8 mouse cellular contexts compared by ENCODE assay signal in the genomic region with DNA sequence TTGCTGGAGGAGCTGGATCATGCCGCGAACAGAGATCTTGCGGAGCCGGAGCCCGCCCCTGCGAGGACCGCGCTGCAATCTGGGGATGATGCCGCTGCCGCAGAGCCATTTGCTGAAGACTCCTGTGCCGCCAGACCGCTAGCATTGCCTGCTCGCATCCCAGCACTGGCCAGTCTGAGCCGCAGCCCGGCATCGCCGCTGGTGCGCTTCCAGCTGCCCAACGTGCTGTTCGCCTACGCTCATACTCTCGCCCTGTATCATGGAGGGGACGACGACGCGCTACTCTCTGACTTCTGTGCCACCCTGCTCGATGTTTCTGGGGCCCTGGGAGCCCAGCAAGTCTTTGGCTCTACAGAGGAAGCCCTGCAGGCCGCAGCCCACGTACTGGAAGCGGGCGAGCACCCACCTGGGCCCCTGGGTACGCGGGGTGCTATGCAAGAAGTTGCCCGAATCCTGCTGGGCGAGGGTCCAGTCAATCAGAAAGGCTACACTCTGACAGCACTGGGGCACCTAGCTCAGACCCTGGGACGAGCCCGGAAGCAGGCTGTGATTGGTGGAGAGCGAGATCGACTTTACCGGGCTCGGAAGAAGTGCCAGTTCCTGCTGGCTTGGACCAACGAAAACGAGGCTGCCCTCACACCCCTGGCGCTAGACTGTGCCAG. TPM values are rescaled to one million over a fixed set of nuclear protein-coding genes. Genes with fewer than 3 reads are reported as not detected.
DNase-seq lines count a peak whose midpoint lies in the region; ATAC-seq and TF ChIP-seq lines count a peak whose summit lies in the region.

No protein-coding gene starts in this region.

- no peaks in the 10 kb centered on the region for H3K27me3 ChIP-seq in cerebellum, adult 2 months (ENCODE audit: control insufficient read depth, insufficient read depth, low read length)
- H3K27me3 ChIP-seq in embryonic facial prominence, embryonic 10.5 days (replicated peaks; ENCODE audit: low read depth, poor library complexity, severe bottlenecking): no peaks in the 10 kb centered on the region
- no peaks in the 10 kb centered on the region for H3K27me3 ChIP-seq in hindbrain, embryonic 14.5 days (ENCODE audit: control insufficient read depth, insufficient read depth, low read length)
- H3K27me3 ChIP-seq in limb, embryonic 15.5 days: no peaks in the 10 kb centered on the region
- no peaks in the 10 kb centered on the region for H3K27me3 ChIP-seq in midbrain, embryonic 14.5 days (ENCODE audit: control insufficient read depth, insufficient read depth, low read length)
- H3K27me3 ChIP-seq in stomach, embryonic 14.5 days (ENCODE audit: control insufficient read depth, insufficient read depth, low read length): no peaks in the 10 kb centered on the region

- in situ Hi-C loops in ES-E14 (cut with MboI; ENCODE audit: low sequenced_read_pairs in 2 of 2, unreplicated experiment in 2 of 2): no loop called here

- H3K4me2 ChIP-seq in hindbrain, embryonic 14.5 days (replicated peaks): peak overlapping the region; percentile 100
- H3K4me2 ChIP-seq in limb, embryonic 15.5 days: peak overlapping the region; percentile 94
- H3K4me2 ChIP-seq in midbrain, embryonic 14.5 days (ENCODE audit: low read length): peak overlapping the region; percentile 100
- peak overlapping the region; percentile 99 for H3K4me2 ChIP-seq in stomach, embryonic 14.5 days (replicated peaks; ENCODE audit: low read depth, low read length)

- H3K9me3 ChIP-seq in ES-E14 (ENCODE audit: control insufficient read depth, insufficient read depth, low read depth, low read length): no peaks in the 10 kb centered on the region
- H3K9me3 ChIP-seq in embryonic facial prominence, embryonic 10.5 days: no peaks in the 10 kb centered on the region
- no peaks in the 10 kb centered on the region for H3K9me3 ChIP-seq in hindbrain, embryonic 14.5 days (ENCODE audit: control insufficient read depth, low read length)
- no peaks in the 10 kb centered on the region for H3K9me3 ChIP-seq in limb, embryonic 15.5 days
- H3K9me3 ChIP-seq in midbrain, embryonic 14.5 days (ENCODE audit: control insufficient read depth, low read length): no peaks in the 10 kb centered on the region
- no peaks in the 10 kb centered on the region for H3K9me3 ChIP-seq in stomach, embryonic 14.5 days (ENCODE audit: control insufficient read depth, low read depth, low read length)

- WGBS in cerebellum, adult 2 months: under 1% methylated on average over 44 of the region's 44 CpGs
- WGBS in embryonic facial prominence, embryonic 10.5 days: 3% methylated on average over 44 of the region's 44 CpGs
- 1% methylated on average over 44 of the region's 44 CpGs for WGBS in hindbrain, embryonic 14.5 days
- WGBS in limb, embryonic 15.5 days: 2% methylated on average over 44 of the region's 44 CpGs
- 1% methylated on average over 44 of the region's 44 CpGs for WGBS in midbrain, embryonic 14.5 days
- 1% methylated on average over 44 of the region's 44 CpGs for WGBS in stomach, embryonic 14.5 days

- H3K36me3 ChIP-seq in ES-E14 (ENCODE audit: control insufficient read depth, insufficient read depth, low read length, poor library complexity, severe bottlenecking): peaks cover 17% of the 10 kb centered on the region
- peaks cover 38% of the 10 kb centered on the region for H3K36me3 ChIP-seq in embryonic facial prominence, embryonic 10.5 days (replicated peaks)
- H3K36me3 ChIP-seq in hindbrain, embryonic 14.5 days (replicated peaks; ENCODE audit: control insufficient read depth, insufficient read depth): peaks cover 15% of the 10 kb centered on the region
- peaks cover 10% of the 10 kb centered on the region for H3K36me3 ChIP-seq in limb, embryonic 15.5 days
- peaks cover 7% of the 10 kb centered on the region for H3K36me3 ChIP-seq in midbrain, embryonic 14.5 days (ENCODE audit: control insufficient read depth, insufficient read depth, low read length)
- H3K36me3 ChIP-seq in stomach, embryonic 14.5 days (ENCODE audit: control insufficient read depth, insufficient read depth, low read length): peaks cover 13% of the 10 kb centered on the region

- TF ChIP-seq POLR2A in cerebellum, adult 2 months (IDR thresholded peaks at IDR 0.05; ENCODE audit: borderline replicate concordance, insufficient read depth, low read length): no peak

- no peak for TF ChIP-seq CTCF in cerebellum, adult 2 months (IDR thresholded peaks at IDR 0.05; ENCODE audit: borderline replicate concordance, insufficient read depth, low read depth, low read length)

- no peak for ATAC-seq in hindbrain, embryonic 14.5 days (ENCODE audit: low FRiP score)
- no peak for ATAC-seq in limb, embryonic 15.5 days (ENCODE audit: insufficient number of reproducible peaks, low FRiP score, low TSS enrichment, low read depth)
- ATAC-seq in midbrain, embryonic 14.5 days (ENCODE audit: low FRiP score, low TSS enrichment): no peak
- ATAC-seq in stomach, embryonic 14.5 days (ENCODE audit: insufficient number of reproducible peaks, insufficient read depth, low FRiP score, low read depth): no peak

- peak overlapping the region; percentile 94 for H3K9ac ChIP-seq in ES-E14 (ENCODE audit: insufficient read depth, low read depth, low read length, poor library complexity, severe bottlenecking)
- peak overlapping the region; percentile 94 for H3K9ac ChIP-seq in hindbrain, embryonic 14.5 days
- peak overlapping the region; percentile 86 for H3K9ac ChIP-seq in limb, embryonic 15.5 days
- peak overlapping the region; percentile 91 for H3K9ac ChIP-seq in midbrain, embryonic 14.5 days (replicated peaks; ENCODE audit: low read length)
- H3K9ac ChIP-seq in stomach, embryonic 14.5 days (replicated peaks; ENCODE audit: low read depth, low read length): peak overlapping the region; percentile 95

- DNase-seq in cerebellum, adult 2 months: peak; percentile 38 to 45
- DNase-seq in cerebellum, adult 9-11 months: no peak
- no peak for DNase-seq in ES-E14 (ENCODE audit: low read depth, low spot score)
- peak; percentile 56 for DNase-seq in embryonic facial prominence, embryonic 10.5 days (ENCODE audit: low spot score)
- DNase-seq in hindbrain, embryonic 14.5 days (ENCODE audit: low spot score): no peak
- DNase-seq in midbrain, embryonic 14.5 days: peak; percentile 47

- peak overlapping the region; percentile 67 for H3K27ac ChIP-seq in cerebellum, adult 2 months (ENCODE audit: insufficient read depth, low read length)
- peak overlapping the region; percentile 77 for H3K27ac ChIP-seq in ES-E14 (ENCODE audit: insufficient read depth, low read depth, low read length, poor library complexity, severe bottlenecking)
- peak overlapping the region; percentile 94 for H3K27ac ChIP-seq in embryonic facial prominence, embryonic 10.5 days (replicated peaks)
- peak overlapping the region; percentile 92 for H3K27ac ChIP-seq in hindbrain, embryonic 14.5 days
- H3K27ac ChIP-seq in limb, embryonic 15.5 days: peak overlapping the region; percentile 94
- H3K27ac ChIP-seq in midbrain, embryonic 14.5 days (replicated peaks; ENCODE audit: low read depth, low read length): peak overlapping the region; percentile 89
- H3K27ac ChIP-seq in stomach, embryonic 14.5 days (ENCODE audit: low read length): peak overlapping the region; percentile 96

- H3K4me3 ChIP-seq in cerebellum, adult 2 months (replicated peaks; ENCODE audit: insufficient read depth, low read depth, low read length): peak overlapping the region; percentile 75
- peak overlapping the region; percentile 52 to 82 for H3K4me3 ChIP-seq in ES-E14 (ENCODE audit: insufficient read depth in 1 of 2, low read depth in 1 of 2, low read length in 2 of 2, poor library complexity in 1 of 2, severe bottlenecking in 1 of 2)
- H3K4me3 ChIP-seq in embryonic facial prominence, embryonic 10.5 days: peak overlapping the region; percentile 94
- peak overlapping the region; percentile 90 for H3K4me3 ChIP-seq in hindbrain, embryonic 14.5 days (replicated peaks; ENCODE audit: low read length)
- H3K4me3 ChIP-seq in limb, embryonic 15.5 days: peak overlapping the region; percentile 85
- peak overlapping the region; percentile 77 for H3K4me3 ChIP-seq in midbrain, embryonic 14.5 days (replicated peaks; ENCODE audit: low read depth, low read length)
- H3K4me3 ChIP-seq in stomach, embryonic 14.5 days (ENCODE audit: low read depth, low read length): peak overlapping the region; percentile 79

- H3K4me1 ChIP-seq in cerebellum, adult 2 months (ENCODE audit: control insufficient read depth, insufficient read depth, low read length): peaks cover 25% of the 10 kb centered on the region
- H3K4me1 ChIP-seq in ES-E14 (ENCODE audit: control insufficient read depth in 2 of 2, insufficient read depth in 2 of 2, low read length in 2 of 2, poor library complexity in 1 of 2): peaks cover 0 to 8% of the 10 kb centered on the region in 2 experiments; a peak in 2 of 4 replicates
- H3K4me1 ChIP-seq in embryonic facial prominence, embryonic 10.5 days: peaks cover 45% of the 10 kb centered on the region
- peaks cover 39% of the 10 kb centered on the region for H3K4me1 ChIP-seq in hindbrain, embryonic 14.5 days (replicated peaks; ENCODE audit: control insufficient read depth, insufficient read depth, low read length)
- H3K4me1 ChIP-seq in limb, embryonic 15.5 days: peaks cover 35% of the 10 kb centered on the region
- H3K4me1 ChIP-seq in midbrain, embryonic 14.5 days (ENCODE audit: control insufficient read depth, insufficient read depth, low read length): peaks cover 31% of the 10 kb centered on the region
- H3K4me1 ChIP-seq in stomach, embryonic 14.5 days (ENCODE audit: control insufficient read depth, insufficient read depth, low read length): peaks cover 22% of the 10 kb centered on the region

RNA-seq across cellular contexts. Expression of a gene that starts 0.8 kb away (rescaled TPM):
- polyA plus RNA-seq in cerebellum, adult 2 months (2012; rRNA removed): 50.8 and 51.5 TPM in 2 replicates
- 18.2 and 23.2 TPM in 2 replicates for total RNA-seq in ES-E14 (2012; rRNA removed)
- 33.8 and 35.6 TPM in 2 replicates for polyA plus RNA-seq in embryonic facial prominence, embryonic 10.5 days (2016; fragmentation: Nextera tagmentation; extraction: Ambion mirVana)
- 35.3 and 36.3 TPM in 2 replicates for polyA plus RNA-seq in hindbrain, embryonic 14.5 days (2014; fragmentation: Nextera tagmentation; extraction: Ambion mirVana)
- polyA plus RNA-seq in limb, embryonic 15.5 days (2015; fragmentation: Nextera tagmentation; extraction: Ambion mirVana): 33.0 and 33.6 TPM in 2 replicates
- polyA plus RNA-seq in midbrain, embryonic 14.5 days (2014; fragmentation: Nextera tagmentation; extraction: Ambion mirVana): 32.4 and 37.9 TPM in 2 replicates
- polyA plus RNA-seq in stomach, embryonic 14.5 days (2014; fragmentation: Nextera tagmentation; extraction: Ambion mirVana): 27.6 and 30.8 TPM in 2 replicates

RNA-seq across cellular contexts. Expression of a gene that starts 4.1 kb away (rescaled TPM):
- 792 and 828 TPM in 2 replicates for polyA plus RNA-seq in cerebellum, adult 2 months (2012; rRNA removed)
- 1,469 and 1,510 TPM in 2 replicates for total RNA-seq in ES-E14 (2012; rRNA removed)
- polyA plus RNA-seq in embryonic facial prominence, embryonic 10.5 days (2016; fragmentation: Nextera tagmentation; extraction: Ambion mirVana): 831 and 861 TPM in 2 replicates
- 537 and 672 TPM in 2 replicates for polyA plus RNA-seq in hindbrain, embryonic 14.5 days (2014; fragmentation: Nextera tagmentation; extraction: Ambion mirVana)
- 723 and 835 TPM in 2 replicates for polyA plus RNA-seq in limb, embryonic 15.5 days (2015; fragmentation: Nextera tagmentation; extraction: Ambion mirVana)
- 602 and 698 TPM in 2 replicates for polyA plus RNA-seq in midbrain, embryonic 14.5 days (2014; fragmentation: Nextera tagmentation; extraction: Ambion mirVana)
- polyA plus RNA-seq in stomach, embryonic 14.5 days (2014; fragmentation: Nextera tagmentation; extraction: Ambion mirVana): 902 and 945 TPM in 2 replicates

RNA-seq across cellular contexts. Expression of a gene that starts 4.2 kb away (rescaled TPM):
- 48.7 and 51.5 TPM in 2 replicates for polyA plus RNA-seq in cerebellum, adult 2 months (2012; rRNA removed)
- 55.9 and 62.7 TPM in 2 replicates for total RNA-seq in ES-E14 (2012; rRNA removed)
- 82.5 and 84.6 TPM in 2 replicates for polyA plus RNA-seq in embryonic facial prominence, embryonic 10.5 days (2016; fragmentation: Nextera tagmentation; extraction: Ambion mirVana)
- polyA plus RNA-seq in hindbrain, embryonic 14.5 days (2014; fragmentation: Nextera tagmentation; extraction: Ambion mirVana): 64.2 and 64.5 TPM in 2 replicates
- polyA plus RNA-seq in limb, embryonic 15.5 days (2015; fragmentation: Nextera tagmentation; extraction: Ambion mirVana): 66.8 and 67.5 TPM in 2 replicates
- polyA plus RNA-seq in midbrain, embryonic 14.5 days (2014; fragmentation: Nextera tagmentation; extraction: Ambion mirVana): 72.9 and 73.0 TPM in 2 replicates
- polyA plus RNA-seq in stomach, embryonic 14.5 days (2014; fragmentation: Nextera tagmentation; extraction: Ambion mirVana): 75.5 and 77.4 TPM in 2 replicates

RNA-seq across cellular contexts. Expression of a gene that starts 6.4 kb away (rescaled TPM):
- 50.8 and 51.6 TPM in 2 replicates for polyA plus RNA-seq in cerebellum, adult 2 months (2012; rRNA removed)
- total RNA-seq in ES-E14 (2012; rRNA removed): 14.0 and 23.2 TPM in 2 replicates
- polyA plus RNA-seq in embryonic facial prominence, embryonic 10.5 days (2016; fragmentation: Nextera tagmentation; extraction: Ambion mirVana): 30.3 and 31.4 TPM in 2 replicates
- polyA plus RNA-seq in hindbrain, embryonic 14.5 days (2014; fragmentation: Nextera tagmentation; extraction: Ambion mirVana): 58.9 and 59.8 TPM in 2 replicates
- 19.0 and 28.8 TPM in 2 replicates for polyA plus RNA-seq in limb, embryonic 15.5 days (2015; fragmentation: Nextera tagmentation; extraction: Ambion mirVana)
- 43.7 and 57.6 TPM in 2 replicates for polyA plus RNA-seq in midbrain, embryonic 14.5 days (2014; fragmentation: Nextera tagmentation; extraction: Ambion mirVana)
- 24.8 and 24.9 TPM in 2 replicates for polyA plus RNA-seq in stomach, embryonic 14.5 days (2014; fragmentation: Nextera tagmentation; extraction: Ambion mirVana)

RNA-seq across cellular contexts. Expression of a gene that starts 15.3 kb away (rescaled TPM):
- 95.6 and 108 TPM in 2 replicates for polyA plus RNA-seq in cerebellum, adult 2 months (2012; rRNA removed)
- 36.9 and 45.3 TPM in 2 replicates for total RNA-seq in ES-E14 (2012; rRNA removed)
- 70.5 and 71.9 TPM in 2 replicates for polyA plus RNA-seq in embryonic facial prominence, embryonic 10.5 days (2016; fragmentation: Nextera tagmentation; extraction: Ambion mirVana)
- 71.7 and 74.2 TPM in 2 replicates for polyA plus RNA-seq in hindbrain, embryonic 14.5 days (2014; fragmentation: Nextera tagmentation; extraction: Ambion mirVana)
- polyA plus RNA-seq in limb, embryonic 15.5 days (2015; fragmentation: Nextera tagmentation; extraction: Ambion mirVana): 64.4 and 72.6 TPM in 2 replicates
- 86.1 and 86.7 TPM in 2 replicates for polyA plus RNA-seq in midbrain, embryonic 14.5 days (2014; fragmentation: Nextera tagmentation; extraction: Ambion mirVana)
- 60.1 and 66.7 TPM in 2 replicates for polyA plus RNA-seq in stomach, embryonic 14.5 days (2014; fragmentation: Nextera tagmentation; extraction: Ambion mirVana)

Comparison
In these comparisons a context has a peak if more than half of its experiments do, and no peak if none do; other contexts are left out.
1. DNase-seq: peak in cerebellum, adult 2 months (2 of 2), embryonic facial prominence, embryonic 10.5 days (single experiment) and midbrain, embryonic 14.5 days (single experiment); none in cerebellum, adult 9-11 months (single experiment), ES-E14 (single experiment) and hindbrain, embryonic 14.5 days (single experiment).
2. Peak in every context shown above with its lines, with median percentiles within 50 percentile points of each other: H3K27ac ChIP-seq, H3K4me3 ChIP-seq, H3K9ac ChIP-seq and H3K4me2 ChIP-seq.